Mouse (Mus musculus): ENCODE results near the gene Fuca2.
A peak's percentile ranks its signal among the peaks of the same experiment; 100 is the strongest.

The Fuca2 gene

DNA sequence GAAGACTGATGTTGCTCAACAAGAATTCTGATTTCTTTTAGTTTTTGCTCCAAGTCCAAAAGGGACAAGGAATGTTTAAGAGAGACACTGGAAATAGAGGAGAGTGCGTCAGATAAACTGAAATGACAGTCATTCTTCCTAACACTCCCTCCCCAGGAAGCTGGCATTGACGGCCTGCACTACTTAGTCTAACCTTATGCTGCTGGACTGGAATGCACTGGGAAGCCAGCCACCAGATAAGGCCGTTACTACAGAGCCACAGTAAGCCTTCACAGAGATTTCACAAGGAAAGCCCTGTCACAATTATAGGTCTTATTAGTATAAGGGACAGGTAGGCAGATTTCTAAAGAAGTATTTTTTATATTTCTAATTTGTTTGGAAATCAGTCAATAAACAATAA, 35.4 kb downstream of the Fuca2 start:
- no peak for DNase-seq (ENCODE audit: low read depth, low spot score)

GRCm38 (mm10) chr10:13536706-13537105, 37.4 kb downstream of the Fuca2 start:
- no peak for DNase-seq (ENCODE audit: low read depth, low spot score)

DNA sequence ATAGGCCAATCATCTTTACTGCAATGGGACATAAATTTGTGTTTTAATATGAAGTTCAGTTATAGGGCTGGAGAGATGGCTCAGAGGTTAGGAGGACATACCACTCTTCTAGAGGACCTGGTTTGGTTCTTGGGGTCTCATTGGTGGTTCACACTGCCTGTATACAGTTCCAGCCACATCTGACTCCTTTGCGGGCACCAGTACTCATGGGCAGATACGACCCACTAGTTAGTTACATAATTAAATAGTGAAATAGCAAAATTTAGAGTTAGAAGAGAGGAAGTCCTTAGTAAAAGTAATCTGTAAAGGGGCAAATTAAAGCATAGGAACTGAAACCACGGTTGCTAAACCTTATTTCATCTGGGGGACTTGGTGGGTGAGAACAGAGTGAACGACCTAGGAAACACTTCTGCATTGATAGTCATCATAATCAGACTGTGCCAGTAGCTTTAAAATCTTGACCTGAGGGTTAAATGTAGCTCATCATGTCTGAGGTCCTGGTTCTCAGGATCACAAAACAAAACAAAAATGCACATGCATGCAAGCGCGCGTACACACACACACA, 40.5 kb downstream of the Fuca2 start:
- DNase-seq (ENCODE audit: low read depth, low spot score) = no peak

GRCm38 (mm10) chr10:13541721-13542120, 42.4 kb downstream of the Fuca2 start:
- no peak for DNase-seq (ENCODE audit: low read depth, low spot score)

DNA sequence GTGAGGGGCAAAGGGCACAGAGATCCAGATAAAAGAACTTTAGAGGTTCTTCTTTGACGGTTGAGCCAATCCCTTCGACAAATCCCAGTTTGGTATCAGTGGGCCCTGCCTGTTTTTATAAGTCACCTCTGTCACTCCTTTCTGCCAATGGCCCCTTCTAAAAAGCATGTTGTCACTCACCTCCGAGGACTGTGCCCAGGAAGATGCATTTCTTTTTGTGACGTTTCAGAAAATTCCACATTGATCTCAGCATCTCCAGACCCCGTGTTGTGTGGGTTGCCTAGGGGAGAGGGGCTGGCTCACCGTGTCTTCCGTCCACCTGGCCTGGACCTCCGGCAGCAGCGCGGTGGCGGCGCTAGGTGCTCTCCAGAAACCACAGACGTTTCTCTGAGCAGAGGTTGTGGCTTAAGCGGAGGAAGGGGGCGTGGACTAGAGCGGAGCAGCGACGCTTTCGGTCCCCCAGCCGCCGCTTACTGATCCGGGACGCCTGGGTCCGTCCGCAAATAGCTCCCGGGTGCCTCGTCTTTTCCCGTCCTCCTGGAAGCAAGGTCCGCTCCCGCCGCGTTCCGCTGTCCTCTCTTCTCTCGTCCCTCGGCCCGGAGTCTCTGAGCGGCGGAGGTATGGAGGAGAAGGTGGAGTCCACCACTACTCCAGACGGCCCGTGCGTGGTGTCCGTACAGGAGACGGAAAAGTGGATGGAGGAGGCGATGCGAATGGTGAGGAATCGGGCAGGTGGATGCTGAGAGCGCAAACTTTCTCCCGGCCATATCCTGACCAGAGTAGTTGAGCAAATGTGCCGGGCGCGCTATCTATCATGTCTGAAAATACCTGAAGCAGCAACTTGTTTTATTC, 53.5 kb downstream of the Fuca2 start, which contains the start of the genes Adat2 and Pex3:
Gene Adat2 (plus strand): TSS at position 249 of the 852 bp plus-strand sequence.
Gene Pex3 (minus strand): TSS at position 497 of the 852 bp plus-strand sequence.
- DNase-seq (ENCODE audit: low read depth, low spot score) = peak; percentile 81

- DNase-seq (ENCODE audit: low read depth, low spot score) = no peak
Measured at GRCm38 (mm10) chr10:13553498-13553985, 54.2 kb downstream of the Fuca2 start.

- no peak for DNase-seq (ENCODE audit: low read depth, low spot score)
Measured at GRCm38 (mm10) chr10:13554316-13554715, 55.0 kb downstream of the Fuca2 start.

GRCm38 (mm10) chr10:13560014-13560674, 60.8 kb downstream of the Fuca2 start:
- no peak for DNase-seq (ENCODE audit: low read depth, low spot score)

GRCm38 (mm10) chr10:13564364-13565079, 65.2 kb downstream of the Fuca2 start:
- DNase-seq (ENCODE audit: low read depth, low spot score) = peak; percentile 36

GRCm38 (mm10) chr10:13565080-13565448, 65.7 kb downstream of the Fuca2 start:
- no peak for DNase-seq (ENCODE audit: low read depth, low spot score)

- DNase-seq (ENCODE audit: low read depth, low spot score) = no peak
Measured at GRCm38 (mm10) chr10:13566393-13566792, 67.1 kb downstream of the Fuca2 start.

All from skeletal muscle tissue, adult 2 months (tissue).